Mouse (Mus musculus) frontal cortex, adult (tissue): Measurements from ENCODE around the gene Olfr376.

Experiments
- ATAC-seq: cut with Nextera tagmentation; 2 replicates; pipeline ENCODE4 v1.9.2; 2017; ENCODE audit warnings: mild to moderate bottlenecking, moderate library complexity, mixed read lengths; ENCODE audit not compliant: low TSS enrichment

Gene Olfr376

GRCm38 (mm10) chr11:73370946-73371345 is at the start of gene Olfr376:
Gene Olfr376 (plus strand): TSS chr11:73371246.
- no peak for ATAC-seq

GRCm38 (mm10) chr11:73323906-73324830 is 46.9 kb upstream of the Olfr376 start:
- ATAC-seq: no peak

GRCm38 (mm10) chr11:73326485-73326886 is 44.6 kb upstream of the Olfr376 start:
- no peak for ATAC-seq

GRCm38 (mm10) chr11:73327361-73327760 is 43.7 kb upstream of the Olfr376 start:
- ATAC-seq: peak; percentile 59

GRCm38 (mm10) chr11:73329442-73329841 is 41.6 kb upstream of the Olfr376 start, which contains the start of the genes Aspa, Gm49340 and Spata22:
Gene Aspa (minus strand): TSS chr11:73329596.
Gene Gm49340 (plus strand): TSS chr11:73329741.
Gene Spata22 (plus strand): TSS chr11:73329741.
- no peak for ATAC-seq

GRCm38 (mm10) chr11:73333357-73333756 is 37.7 kb upstream of the Olfr376 start:
- no peak for ATAC-seq

- ATAC-seq: no peak
Observed at GRCm38 (mm10) chr11:73336919-73337318, 34.1 kb upstream of the Olfr376 start.

- ATAC-seq: no peak
Observed at GRCm38 (mm10) chr11:73350483-73350882, 20.6 kb upstream of the Olfr376 start, which contains the start of gene Olfr20. Gene Olfr20 (plus strand): TSS chr11:73350783.

- no peak for ATAC-seq
Observed at GRCm38 (mm10) chr11:73395374-73395773, 24.3 kb downstream of the Olfr376 start.

- ATAC-seq: no peak
Observed at GRCm38 (mm10) chr11:73399514-73399913, 28.5 kb downstream of the Olfr376 start, which contains the start of gene Olfr1. Gene Olfr1 (minus strand): TSS chr11:73399614.
